Mouse (Mus musculus) liver, postnatal 0 days (tissue): Measurements from ENCODE around the gene Bcar3.

ENCODE experiments used
- CTCF ChIP-seq: sonication (generic); IDR thresholded peaks from 2 replicates; pipeline ENCODE4 v1.5.1; 2016; ENCODE audit warnings: antibody characterized with exemption, low read depth
- EP300 ChIP-seq: IDR thresholded peaks from 2 replicates; pipeline ENCODE4 v1.6.1; 2016; ENCODE audit warnings: antibody characterized with exemption, low read depth, mild to moderate bottlenecking

- no peak for TF ChIP-seq CTCF
- no peak for TF ChIP-seq EP300
Measured at GRCm38 (mm10) chr3:122333493-122333892, 39.6 kb downstream of the Bcar3 start.
